Mouse (Mus musculus): ENCODE data around the gene Zcchc10. TPM values are rescaled to one million over a fixed set of nuclear protein-coding genes. Genes with fewer than 3 reads are reported as not detected.

Gene Zcchc10
- polyA plus RNA-seq, 1 experiment = 3.2 TPM

DNA sequence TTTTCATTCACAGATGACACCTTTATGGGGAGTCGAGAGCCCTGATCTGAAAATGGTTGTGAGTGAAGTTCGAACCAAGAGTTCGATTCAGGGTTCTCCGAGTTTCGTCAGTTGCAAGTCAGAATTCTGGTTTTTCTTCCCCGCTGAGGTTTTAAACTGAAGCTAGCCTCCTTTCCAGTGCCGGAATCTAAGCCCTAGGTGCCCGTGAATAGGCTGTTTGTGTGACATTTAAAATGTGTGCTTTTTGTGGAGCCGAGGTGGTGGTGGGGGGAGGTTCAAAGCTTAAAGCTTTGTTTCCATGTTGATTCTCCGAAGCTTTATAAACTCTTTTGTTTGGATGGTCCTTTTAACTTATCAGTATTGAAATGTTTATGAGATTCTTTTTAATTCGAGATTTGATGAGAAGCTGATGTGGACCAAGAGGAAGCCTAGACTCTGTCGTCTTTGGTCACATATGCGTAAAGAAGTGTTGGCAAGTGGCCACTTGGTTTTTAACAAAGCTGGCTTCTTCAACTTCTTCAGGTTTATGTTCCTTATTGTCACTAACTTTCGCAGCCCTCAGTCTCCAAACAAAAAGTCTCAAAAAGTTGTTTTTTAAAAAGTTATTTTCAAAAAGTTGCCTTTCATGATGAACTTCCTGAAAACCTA is 27.6 kb downstream of the Zcchc10 start:
- 2% methylated on average over 14 of the region's 14 CpGs for WGBS
- DNase-seq (ENCODE audit: low read depth, low spot score) = no peak

DNA sequence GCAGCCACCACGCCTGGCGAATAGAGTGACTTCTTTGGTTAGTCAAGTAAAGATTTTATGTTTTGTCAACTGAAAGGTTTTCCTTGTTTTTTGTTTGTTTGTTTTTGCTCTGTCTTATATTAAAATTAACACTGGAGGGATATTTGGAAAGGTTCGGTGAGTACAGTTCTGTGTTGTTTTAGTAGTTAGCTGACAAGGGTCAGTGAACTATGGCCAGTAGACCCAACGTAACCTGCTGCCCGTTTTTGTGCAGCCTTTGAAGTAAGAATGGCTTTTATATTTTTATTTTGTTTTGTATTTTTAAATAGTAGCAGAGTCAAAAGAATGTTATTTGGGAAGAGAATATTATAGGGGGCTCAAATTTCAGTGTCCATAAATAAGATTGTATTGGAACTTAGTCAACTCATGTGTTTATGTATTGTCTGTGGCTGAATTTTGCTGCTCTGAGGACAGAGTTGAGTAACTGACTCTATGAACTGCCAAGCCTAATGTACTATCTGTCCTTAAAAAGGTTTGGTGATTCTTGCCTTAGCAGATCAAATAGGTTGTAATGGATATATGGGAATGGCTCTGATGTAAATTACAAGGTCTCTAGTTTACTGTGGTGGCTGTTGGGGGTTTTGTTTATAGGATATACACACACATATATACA is 34.2 kb downstream of the Zcchc10 start:
- 77% methylated on average over 5 of the region's 5 CpGs for WGBS
- DNase-seq (ENCODE audit: low read depth, low spot score) = no peak

DNA sequence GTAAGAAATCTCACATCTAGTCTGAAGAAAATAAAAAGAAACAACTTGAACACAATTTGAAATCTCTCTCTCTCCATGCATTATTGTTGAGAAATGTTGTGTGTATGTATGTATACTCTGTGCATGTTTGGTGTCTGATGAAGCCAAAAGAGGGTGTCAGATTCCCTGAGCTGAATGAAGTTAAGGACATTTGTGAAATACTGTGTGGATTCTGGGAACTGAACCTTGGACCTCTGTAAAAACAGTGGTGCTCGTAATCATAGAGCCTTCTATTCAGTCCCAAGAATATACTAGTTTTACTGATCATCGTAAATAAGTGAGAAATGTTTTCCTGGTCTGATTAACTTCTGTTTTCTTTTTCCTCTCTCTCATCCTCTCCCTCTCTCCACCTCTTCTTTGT is 42.6 kb downstream of the Zcchc10 start:
- WGBS = 20% methylated on average over 2 of the region's 2 CpGs
- no peak for DNase-seq (ENCODE audit: low read depth, low spot score)

DNA sequence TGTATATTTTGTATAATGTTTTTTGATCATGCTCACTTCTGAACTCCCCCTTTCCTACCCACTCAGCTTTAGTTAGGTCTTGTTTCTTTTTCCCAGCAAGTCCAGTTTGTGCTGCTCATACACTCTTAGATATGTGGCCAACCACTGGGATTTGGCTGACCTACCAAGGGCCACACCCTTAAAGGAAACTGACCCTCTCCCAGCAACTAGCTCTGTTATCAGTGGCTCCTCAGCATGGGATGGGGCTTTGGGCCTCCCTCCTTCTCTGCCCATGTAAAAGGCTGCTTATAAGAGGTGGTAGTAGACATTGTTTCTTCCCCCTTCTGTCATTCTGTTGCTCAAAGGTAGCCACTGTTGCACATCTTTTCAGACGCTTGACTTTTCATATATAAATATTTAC is 54.4 kb downstream of the Zcchc10 start:
- WGBS = 75% methylated on average over 1 of the region's 1 CpGs
- no peak for DNase-seq (ENCODE audit: low read depth, low spot score)

Other genes starting within 250 kb of the Zcchc10 start
- 16.4 and 23.4 TPM in 2 replicates for gene Hspa4, start 24.2 kb upstream of the Zcchc10 start, polyA plus RNA-seq (2012; rRNA removed)
- gene Aff4, start 26.2 kb downstream of the Zcchc10 start, polyA plus RNA-seq (2012; rRNA removed) = 6.9 and 13.6 TPM in 2 replicates
- gene Leap2, start 98.5 kb downstream of the Zcchc10 start, polyA plus RNA-seq (2012; rRNA removed) = 5.3 and 43.3 TPM in 2 replicates
- 700 and 833 TPM in 2 replicates for gene Uqcrq, start 106.2 kb downstream of the Zcchc10 start, polyA plus RNA-seq (2012; rRNA removed)
- gene Gdf9, start 106.3 kb downstream of the Zcchc10 start, polyA plus RNA-seq (2012; rRNA removed) = 0.92 and 1.1 TPM in 2 replicates
- gene Gm10447, start 132.4 kb downstream of the Zcchc10 start, polyA plus RNA-seq (2012; rRNA removed) = 0.05 and 0.09 TPM in 2 replicates
- gene Shroom1, start 132.5 kb downstream of the Zcchc10 start, polyA plus RNA-seq (2012; rRNA removed) = 2.3 and 3.5 TPM in 2 replicates
- not detected in 2 replicates for gene Gm9837, start 145.8 kb downstream of the Zcchc10 start, polyA plus RNA-seq (2012; rRNA removed)
- gene Gm9945, start 155.5 kb downstream of the Zcchc10 start, polyA plus RNA-seq (2012; rRNA removed) = not detected in 2 replicates
- 7.5 and 21.0 TPM in 2 replicates for gene Sowaha, start 155.6 kb downstream of the Zcchc10 start, polyA plus RNA-seq (2012; rRNA removed)
- 15.1 and 16.0 TPM in 2 replicates for gene Sept8, start 194.6 kb downstream of the Zcchc10 start, polyA plus RNA-seq (2012; rRNA removed)
- gene Kif3a, start 242.7 kb downstream of the Zcchc10 start, polyA plus RNA-seq (2012; rRNA removed) = 1.8 and 2.3 TPM in 2 replicates

Data from large intestine, adult 2 months (tissue).